Comparison of ENCODE assay signal across 26 mouse cellular contexts in the genomic region with DNA sequence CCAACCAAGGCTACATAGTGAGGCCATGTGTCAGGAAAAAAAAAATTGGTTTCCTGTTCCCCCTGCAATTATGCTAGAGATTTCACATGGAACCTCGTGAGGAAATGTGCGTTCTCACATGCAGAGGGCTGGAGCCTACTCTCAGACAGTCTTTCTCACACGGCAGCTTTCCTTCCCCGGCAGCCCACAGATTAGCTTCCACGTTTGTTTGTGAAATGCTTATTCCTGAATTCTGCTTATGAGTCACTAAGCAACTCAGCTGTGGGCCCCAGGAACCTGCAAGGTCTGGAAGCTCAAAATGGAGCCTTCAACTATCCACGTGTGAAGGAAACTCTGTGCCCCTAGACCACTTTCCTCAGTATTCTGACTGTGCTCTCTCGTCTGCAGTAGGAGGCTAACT.
"Had no signal": no experiment of that assay in that cellular context is flagged by ENCODE, and none has a peak within 500 bp of the region (broad histone marks: within the 10 kb centered on the region; RNA-seq: fewer than 3 reads in every experiment).

No protein-coding gene starts in this region.

- H3K9me3 ChIP-seq: heart, embryonic 10.5 days; heart, embryonic 12.5 days; hindbrain, embryonic 10.5 days; hindbrain, embryonic 12.5 days; kidney, embryonic 15.5 days; limb, embryonic 10.5 days; limb, embryonic 12.5 days; liver, embryonic 13.5 days; liver, embryonic 15.5 days had no signal

- H3K9ac ChIP-seq: heart, embryonic 12.5 days; hindbrain, embryonic 12.5 days; hindbrain, embryonic 14.5 days; kidney, embryonic 15.5 days; limb, embryonic 12.5 days; liver, embryonic 13.5 days; liver, embryonic 15.5 days had no signal

- H3K27ac ChIP-seq: gastrocnemius, adult 2 months; heart, embryonic 10.5 days; hindbrain, embryonic 10.5 days; hindbrain, embryonic 12.5 days; hindbrain, embryonic 14.5 days; kidney, embryonic 15.5 days; kidney, postnatal 0 days; limb, embryonic 10.5 days; limb, embryonic 12.5 days; liver, embryonic 13.5 days; liver, embryonic 15.5 days had no signal

- ATAC-seq: hindbrain, embryonic 16.5 days; inflammation-experienced regulatory T-cells, adult 6 months; intestine, embryonic 16.5 days had no signal

- DNase-seq: gastrocnemius, adult 2 months; gastrocnemius, postnatal 10 days; gastrocnemius, postnatal 25 days; heart, adult 18-20 months; heart, postnatal 10 days; heart, postnatal 4 days; kidney, adult 18-20 months; kidney, adult 8-10 months; kidney, postnatal 14 days; kidney, postnatal 36 days; liver; liver, embryonic 13.5 days had no signal

- H3K4me2 ChIP-seq: heart, embryonic 12.5 days; hindbrain, embryonic 12.5 days; hindbrain, embryonic 14.5 days; kidney, embryonic 15.5 days; limb, embryonic 12.5 days; liver, embryonic 11.5 days; liver, embryonic 13.5 days; liver, embryonic 15.5 days had no signal

- H3K4me3 ChIP-seq: gastrocnemius, adult 2 months; heart, embryonic 10.5 days; heart, embryonic 12.5 days; hindbrain, embryonic 10.5 days; hindbrain, embryonic 12.5 days; kidney, embryonic 15.5 days; limb, embryonic 10.5 days; limb, embryonic 12.5 days; liver, embryonic 13.5 days; liver, embryonic 15.5 days had no signal

- H3K27me3 ChIP-seq: heart, embryonic 12.5 days; hindbrain, embryonic 12.5 days; kidney, embryonic 15.5 days; limb, embryonic 12.5 days; liver, embryonic 13.5 days; liver, embryonic 15.5 days had no signal
